Mouse (Mus musculus) gastrocnemius, postnatal 25 days (tissue): ENCODE measurements at regions not wholly inside any gene's neighbourhood (a gene's known extent, or its start where the extent isn't known, plus 50 kb on each side); places are given as distances from the start of the nearest gene placed in this dataset.
"Not testable (repeated sequence)": the region's sequence is repeated elsewhere in the genome, so short reads cannot be mapped to it uniquely, and the experiment has no call there.

Experiments
- DNase-seq: peaks from one replicate; pipeline ENCODE4 v3.0.0; 2022

DNA sequence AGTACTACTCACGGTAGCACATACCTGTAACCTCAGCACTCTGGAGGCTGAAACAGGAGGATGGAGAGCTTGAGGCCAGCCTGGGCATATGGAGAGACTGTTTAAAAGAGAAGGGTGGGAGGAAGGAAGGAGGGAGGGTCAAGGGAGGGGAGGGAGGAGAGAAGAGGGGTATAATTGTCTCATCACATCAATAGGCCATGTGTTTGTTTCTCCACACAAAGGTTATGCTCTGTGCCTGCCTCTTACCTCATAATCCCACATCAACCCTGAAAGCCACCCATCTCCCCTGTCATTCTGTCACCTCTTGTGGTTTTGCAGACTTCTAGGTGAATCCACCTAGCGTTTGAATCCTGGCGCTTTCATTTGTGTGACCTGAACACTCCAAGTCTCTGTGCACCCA lies 210.3 kb downstream of the Trim29 start:
- DNase-seq: no peak

DNA sequence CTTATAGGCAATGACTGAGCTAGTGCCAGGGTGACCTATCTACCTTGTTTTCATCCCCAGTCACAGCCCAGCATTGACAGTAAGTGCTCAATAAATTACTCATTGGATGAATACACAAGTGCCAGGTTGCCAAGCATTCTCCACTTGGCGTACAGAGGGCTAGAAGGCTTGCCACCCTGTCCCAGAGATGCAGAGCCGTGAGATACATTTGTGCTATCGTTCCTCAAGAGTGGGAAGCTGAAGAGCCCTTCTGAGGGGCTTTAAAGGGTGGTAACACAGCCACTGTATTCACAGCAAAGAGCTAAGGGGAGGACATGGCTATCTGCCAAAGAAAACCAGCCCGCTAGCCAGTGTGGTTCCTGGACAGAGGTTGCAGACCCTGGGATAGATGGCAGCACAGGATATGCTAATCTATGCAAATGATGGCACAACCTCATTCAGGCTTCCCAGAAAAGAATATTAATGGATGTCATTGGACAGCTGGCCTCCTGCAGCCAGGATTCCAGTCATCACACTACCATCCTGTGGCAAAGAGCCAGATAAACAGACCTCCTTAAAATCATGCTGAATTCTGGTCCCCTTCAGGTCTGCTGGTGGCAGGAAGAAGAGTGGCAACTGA lies 214.4 kb downstream of the Trim29 start:
- no peak for DNase-seq

DNA sequence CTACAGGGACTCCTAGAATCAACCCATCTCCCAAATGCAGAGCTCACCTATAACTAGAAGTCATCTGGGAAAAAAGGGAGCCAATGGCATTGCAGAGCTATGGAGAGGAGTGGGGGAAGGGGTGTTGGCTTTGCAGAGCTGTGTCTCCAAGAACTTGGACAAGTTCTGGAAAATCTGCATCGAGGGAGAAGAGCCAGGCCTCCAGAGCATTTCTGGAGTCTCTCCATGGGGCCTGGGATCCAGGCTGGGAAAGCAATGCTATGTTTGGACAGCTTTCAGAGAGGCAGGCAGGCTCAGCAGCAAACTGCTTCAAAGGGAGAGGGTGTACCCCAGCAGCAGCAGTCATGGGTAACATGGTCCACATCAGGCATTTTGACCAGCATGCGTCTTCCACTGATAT lies 211.6 kb upstream of the Nectin1 start:
- DNase-seq: no peak

DNA sequence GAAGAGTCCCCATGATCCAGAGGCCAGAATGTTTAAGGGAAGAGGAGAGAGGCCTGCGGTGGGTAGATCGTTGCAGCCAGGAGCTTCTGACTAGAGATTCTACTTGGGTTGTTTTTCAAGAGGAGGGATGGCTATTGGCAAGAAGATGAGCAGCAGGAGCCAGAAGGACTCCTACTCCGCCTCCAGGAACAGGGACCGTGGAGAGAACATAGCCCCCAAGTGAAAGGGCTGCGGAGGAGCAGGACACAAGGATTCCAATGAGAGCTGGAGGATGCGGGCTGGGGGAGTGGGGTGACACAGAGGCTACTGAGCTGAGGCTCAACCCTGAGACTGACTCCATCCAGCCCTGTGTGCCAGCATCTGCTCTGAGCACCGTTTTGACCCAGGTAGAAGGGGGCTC lies 207.8 kb upstream of the Nectin1 start:
- DNase-seq: no peak

DNA sequence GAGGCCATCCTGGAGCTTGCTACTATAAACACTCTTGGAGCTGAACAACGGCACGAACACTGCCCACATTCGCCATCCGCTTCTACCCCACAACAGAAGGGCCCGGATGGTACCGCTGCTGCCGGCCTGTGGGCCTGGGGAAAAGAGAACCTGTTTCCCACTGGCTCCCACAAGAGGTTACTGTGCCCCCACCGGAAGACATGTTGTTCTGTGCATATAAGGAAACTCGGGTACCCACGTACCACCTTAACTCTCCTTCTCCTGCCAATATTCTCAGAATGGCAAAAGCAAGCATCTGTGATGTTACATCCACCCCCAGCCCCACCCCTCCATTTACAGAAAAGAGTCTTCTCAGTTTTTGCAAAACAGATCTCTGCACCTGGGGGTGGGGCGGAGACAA lies 206.7 kb upstream of the Nectin1 start:
- no peak for DNase-seq

DNA sequence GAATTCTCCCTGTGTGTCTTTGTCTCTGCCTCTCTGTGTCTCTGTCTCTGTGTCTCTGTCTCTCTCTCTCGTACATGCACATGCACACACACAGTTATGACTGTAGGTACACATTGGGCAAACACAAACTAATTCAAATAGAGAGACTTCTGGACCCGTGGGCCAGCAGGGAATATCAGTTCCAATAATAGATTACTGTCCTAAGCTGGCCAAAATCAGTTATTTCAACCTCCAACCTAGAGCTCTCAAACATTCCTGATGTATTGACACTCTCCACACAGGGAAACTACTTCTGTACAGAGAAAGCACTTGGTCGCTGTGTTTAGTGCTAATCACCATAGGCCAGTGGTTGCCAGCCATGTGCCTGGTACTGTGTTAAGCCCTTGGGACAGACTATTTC lies 203.7 kb upstream of the Nectin1 start:
- no peak for DNase-seq

DNA sequence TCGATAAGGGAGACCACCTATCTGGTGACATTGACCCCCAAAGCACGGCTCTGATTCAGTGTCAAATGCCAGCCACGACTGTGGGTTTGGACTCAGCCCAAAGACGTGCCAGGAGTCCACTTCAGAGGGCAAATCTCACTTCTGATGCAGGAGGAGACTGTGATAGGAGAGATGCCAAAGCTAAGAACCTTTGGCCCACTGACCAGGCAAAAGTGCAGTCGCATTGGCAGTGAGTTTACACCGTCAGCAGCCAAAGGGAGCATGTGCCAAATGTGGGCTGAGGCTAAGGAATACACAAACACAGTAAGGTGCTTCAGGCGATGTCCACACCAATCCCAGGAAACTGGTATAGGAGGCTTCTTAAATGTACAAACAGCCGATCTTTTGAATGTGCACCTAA lies 202.6 kb upstream of the Nectin1 start:
- no peak for DNase-seq

DNA sequence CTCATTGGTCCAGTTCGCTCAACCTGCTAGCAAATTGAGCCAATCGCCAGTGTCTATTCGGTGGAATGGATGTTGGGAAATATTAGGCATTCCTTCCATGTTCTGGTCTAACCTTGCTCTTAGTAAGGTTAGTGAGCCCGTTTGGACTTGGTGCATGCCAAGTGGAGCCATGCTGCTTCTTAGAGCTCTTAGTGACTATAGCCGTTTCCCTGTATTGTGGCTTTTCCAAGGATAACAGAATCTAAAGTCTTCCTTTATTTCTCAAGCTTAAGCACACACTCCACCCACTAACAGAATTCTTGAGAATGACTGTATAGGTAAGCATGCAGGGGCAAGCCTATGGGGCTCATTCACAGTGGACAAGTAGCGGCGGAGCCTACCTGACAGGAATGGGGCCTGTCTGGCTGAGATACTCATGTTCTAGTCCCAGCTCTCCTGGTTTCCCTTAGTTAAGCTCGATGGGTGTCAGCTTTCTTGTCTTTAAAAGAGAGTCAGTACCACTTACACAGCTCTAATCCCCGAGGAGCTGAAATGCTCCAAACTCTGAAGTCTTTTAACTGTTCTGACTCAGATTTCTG lies 201.6 kb upstream of the Nectin1 start:
- DNase-seq: no peak

DNA sequence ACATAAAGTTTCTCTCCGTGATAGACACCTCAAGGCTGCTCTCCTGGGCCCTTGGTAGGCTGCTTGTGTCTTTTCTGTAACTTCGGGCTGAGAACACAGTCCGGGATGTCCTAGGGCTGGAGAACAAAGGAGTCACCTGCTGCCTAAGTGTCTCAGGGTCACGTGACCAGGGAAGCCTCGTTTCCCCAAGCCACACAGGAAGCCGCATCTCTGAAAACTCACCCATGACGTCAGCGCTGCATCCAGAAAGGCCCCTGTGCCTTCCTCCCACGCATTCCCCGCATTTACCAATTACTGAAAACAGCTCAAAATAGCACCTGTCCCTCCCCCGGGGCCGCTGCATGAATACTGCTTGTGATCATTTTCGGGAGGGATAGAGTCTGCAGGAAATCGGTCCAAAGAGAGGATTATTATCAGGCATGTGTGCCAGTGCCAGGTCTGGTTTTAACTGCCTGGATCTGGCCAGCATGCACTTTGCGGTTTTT lies 198.7 kb upstream of the Nectin1 start:
- peak; percentile 15 for DNase-seq

DNA sequence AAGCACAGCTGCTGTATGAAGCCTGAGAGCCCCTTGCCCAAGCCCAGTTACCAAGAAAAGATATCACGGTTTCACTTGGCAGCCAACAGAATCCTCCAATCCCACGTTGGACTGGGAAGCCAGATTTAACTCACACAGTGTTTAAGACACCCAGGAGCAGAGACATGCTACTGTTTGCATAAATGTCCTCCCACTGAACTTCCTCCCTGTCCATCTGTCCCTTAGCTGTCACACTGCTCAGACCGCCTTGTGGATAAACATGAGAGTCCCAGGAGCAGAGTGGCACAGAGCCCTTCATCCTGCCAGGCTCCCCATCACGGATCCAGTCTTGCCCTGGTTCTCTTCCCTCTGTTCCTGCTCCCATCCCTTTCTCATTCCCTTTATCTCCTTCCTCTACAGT lies 194.9 kb upstream of the Nectin1 start:
- DNase-seq: no peak

DNA sequence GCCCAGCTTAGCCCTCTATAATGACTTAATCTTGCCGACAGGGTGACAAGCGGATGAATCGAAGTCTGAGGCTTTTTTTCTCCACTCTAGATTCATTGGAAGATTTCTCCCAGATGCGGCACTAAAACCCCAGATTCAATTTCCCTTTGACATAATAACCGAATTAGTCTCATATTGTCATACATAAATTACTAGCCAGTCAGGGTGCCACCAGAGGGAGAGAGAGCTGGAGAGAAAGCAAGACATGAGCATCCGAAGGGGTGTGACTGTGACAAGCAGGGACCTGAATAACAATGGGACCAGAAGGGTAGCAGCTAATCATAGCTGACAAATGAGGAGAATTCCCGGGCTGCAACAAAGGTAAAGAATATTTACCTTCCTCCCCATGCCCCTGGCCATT lies 194.5 kb upstream of the Nectin1 start:
- DNase-seq: no peak

DNA sequence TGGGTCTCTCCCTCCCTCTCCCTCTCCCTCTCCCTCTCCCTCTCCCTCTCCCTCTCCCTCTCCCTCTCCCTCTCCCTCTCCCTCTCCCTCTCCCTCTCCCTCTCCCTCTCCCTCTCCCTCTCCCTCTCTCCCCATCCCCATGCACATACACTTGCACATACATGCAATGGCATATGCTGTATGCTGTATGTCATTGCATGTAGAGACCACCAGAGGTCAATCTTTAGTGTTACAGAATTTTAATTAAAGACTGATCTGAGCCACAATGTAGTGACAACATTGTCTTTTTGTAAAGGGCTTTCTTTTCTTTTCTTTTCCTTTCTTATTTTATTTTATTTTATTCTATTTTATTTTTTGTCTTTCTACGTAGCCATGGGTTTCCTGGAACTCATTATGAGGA lies 191.0 kb upstream of the Nectin1 start:
- not testable (repeated sequence) for DNase-seq

DNA sequence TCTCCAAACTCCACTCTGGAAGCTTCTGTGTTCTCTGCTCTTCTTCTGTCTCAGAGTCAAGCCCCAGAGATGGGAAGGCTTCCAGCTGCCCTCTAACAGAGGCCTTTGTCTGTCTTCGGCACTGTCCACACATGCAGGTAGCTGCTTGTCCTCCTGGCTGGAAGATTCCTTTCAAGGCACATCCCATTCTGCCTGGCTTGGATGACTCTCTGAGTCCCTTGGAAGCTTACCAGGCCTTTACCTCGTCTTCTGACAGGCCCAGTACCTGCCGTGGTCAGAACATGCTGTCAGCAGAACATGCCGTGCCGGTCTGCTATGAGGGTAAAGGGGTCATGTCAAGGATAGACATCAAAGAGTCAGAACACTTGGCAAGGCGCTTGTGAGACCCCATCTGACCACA lies 181.8 kb upstream of the Nectin1 start:
- DNase-seq: no peak

DNA sequence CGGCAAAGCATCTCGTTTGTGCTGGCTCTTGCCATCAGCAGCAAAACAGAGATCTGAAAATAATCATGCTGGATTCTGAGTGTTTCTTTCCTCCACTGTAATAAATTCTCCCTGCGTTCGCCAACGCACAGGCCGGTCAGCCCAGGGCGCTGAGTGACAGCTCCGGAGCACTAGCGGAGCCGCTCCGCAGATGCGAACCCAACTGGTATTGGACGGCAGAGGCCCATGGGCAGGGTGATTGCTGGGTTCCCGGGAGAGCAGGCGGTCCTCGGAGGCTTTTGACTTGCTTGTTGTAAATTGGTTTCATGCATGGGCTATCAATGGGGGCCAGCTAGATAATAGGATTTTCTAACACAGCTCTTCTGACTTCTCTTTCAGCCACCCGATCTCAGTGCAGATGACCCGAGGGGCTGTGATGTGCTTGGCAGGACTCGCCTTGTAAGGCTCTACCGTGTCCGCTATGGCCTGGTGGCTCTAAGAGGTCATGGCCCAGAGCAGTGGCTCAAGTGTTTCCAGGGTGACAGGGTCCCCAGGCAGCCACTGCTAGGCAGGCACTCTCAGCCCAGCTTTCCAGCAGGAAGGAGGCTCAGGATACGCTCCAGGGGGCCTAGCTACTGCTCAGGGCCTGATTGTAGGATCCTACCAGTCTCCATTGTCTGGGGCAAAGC lies 179.4 kb upstream of the Nectin1 start:
- no peak for DNase-seq

DNA sequence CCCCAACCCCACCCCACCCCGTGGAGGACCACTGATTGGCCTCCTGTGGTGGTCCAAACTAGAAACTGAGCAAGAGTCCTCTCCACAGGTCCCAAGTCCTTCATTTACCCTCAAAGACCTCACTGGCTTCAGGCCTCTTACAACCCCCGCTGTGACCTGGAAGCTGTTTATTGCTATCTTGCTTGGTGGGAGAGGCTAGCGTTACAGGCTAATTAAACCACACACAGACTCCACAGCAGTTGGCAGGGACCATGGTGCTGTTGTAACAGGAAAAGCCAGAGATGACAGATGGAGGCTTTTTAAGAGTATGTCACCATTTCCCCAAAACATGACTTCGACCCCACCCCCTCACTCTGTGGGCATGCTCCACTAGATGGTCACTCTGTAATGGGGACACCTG lies 174.9 kb upstream of the Nectin1 start:
- DNase-seq: no peak

DNA sequence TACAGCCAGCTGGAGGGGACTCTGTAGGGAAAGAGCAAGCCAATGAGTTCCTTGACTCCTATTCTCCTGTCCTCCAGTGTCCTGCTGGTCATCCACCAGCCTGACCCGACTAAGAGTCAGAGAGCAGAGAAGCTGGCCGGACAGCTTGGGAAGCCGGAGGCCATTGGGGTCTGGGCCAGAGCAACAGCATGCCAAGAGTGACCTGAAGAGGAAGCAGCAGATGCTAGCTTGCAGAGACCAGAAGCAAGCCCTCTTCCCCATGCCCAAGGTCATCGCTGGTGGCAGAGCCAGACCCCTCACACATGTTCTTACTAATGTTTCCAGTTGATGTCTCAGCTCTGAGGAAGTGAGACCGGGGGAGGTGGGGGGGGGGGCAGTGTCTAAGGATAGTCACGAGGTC lies 172.7 kb upstream of the Nectin1 start:
- DNase-seq: no peak

DNA sequence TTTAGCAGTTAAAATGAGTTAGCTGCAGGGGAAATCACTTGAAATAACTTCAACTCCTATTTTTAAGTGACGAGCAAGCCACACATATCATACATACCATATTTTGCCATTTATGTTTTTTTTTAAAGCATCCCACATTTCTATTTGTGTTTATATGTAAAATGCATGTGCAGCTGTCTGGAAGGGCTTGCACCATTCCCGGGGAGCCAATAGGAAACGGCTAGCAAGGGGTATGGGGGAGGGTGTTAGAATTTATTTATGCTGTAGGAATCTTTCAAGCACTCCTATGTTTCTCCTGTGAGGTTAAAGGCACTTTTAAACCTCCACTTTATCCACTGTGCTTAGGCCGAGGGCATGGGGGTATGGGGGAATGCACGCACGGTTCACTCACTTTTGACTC lies 168.1 kb upstream of the Nectin1 start:
- no peak for DNase-seq

DNA sequence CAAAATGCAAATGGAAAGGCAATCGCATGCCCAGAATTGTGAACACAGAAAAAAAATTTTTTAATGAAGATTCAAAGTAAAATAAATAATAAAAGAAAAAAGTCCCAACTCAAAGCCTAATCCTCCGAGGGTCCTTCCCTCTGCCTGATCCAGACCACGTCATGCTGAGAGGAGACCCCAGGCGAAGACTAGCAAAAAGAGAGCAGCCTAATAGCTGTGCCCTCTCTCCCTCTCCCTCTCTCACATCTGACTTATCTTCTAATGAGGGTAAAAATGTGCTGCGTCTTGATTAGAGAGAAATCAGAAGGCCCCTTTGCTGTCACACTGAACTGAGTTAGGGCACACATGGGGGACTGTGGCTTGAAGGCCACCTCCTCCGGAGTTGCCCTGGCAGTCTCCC lies 163.1 kb upstream of the Nectin1 start:
- no peak for DNase-seq

DNA sequence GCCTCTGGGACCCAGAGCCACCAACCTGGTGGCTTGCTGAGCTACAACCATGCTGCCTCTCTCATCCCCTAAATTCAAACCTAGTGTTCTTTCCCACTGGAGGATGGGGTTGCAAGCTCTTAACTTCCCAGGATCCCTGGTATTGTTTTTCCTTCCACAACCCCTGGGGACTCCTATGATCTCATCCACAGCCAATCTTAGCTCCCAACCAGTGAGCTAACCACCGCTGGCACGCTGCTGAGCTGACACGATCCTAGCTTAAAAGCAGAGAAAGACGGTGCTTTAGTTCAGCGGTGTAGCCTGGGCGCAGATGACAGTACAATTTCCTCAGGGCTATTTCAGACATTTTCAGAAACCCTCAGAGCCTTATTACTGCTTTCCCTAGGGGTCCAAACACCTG lies 158.2 kb upstream of the Nectin1 start:
- peak; percentile 47 for DNase-seq

DNA sequence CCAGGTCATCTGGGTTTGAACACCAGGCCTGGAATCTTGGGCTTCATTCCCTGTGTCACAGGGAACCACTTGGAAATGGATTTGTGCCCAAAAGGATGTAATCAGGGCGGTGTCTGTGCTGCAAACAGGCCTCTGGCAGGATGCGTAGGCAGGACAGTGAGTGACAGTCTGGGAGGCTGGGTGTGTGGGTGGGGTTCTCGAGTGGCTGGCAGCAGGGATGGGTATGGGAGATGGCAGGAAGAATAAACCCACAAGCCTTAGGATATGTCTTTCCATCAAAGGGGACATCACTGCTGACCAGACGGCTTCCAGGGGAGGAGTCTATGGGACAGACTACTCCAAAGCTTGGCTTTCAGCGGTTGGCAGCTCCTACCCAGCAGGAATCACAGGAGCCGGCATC lies 150.5 kb upstream of the Nectin1 start:
- DNase-seq: no peak

DNA sequence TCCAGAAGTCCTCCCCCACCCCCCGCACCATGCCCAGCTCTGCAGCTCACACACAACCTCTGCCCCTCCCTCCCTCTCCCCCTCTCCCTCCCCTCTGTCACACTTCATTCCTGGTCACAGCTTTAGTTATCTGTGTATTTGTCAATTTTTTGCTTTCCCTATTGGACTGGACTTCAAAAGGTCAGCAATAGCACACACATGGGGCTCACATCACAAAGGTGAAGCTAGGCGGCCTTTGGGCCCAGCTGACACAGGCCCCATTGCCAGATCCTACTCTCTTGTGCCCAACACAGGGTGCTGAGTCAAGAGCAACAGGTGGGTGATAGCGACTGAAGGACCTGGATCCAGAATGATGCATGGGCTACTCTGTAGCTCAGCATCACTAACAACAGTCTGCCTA lies 149.0 kb upstream of the Nectin1 start:
- no peak for DNase-seq

DNA sequence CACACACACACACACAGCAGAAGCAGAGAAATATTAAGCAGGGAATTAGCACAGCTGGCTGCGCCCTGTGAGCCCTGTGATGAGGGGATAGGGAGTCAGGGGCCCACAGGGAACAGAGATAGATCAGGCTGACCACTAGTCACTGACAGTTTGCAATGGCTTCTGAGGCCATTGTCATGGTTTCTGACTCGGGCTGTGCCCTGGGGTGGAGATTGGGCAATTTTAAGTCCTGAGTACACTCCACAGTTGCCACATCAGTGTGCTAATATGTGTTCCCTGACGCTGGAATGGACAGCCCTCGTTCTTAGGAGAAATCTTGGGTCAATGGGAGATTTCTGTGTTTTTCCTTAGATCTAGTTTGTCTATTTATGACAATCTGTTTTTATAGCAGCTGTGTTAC lies 148.3 kb upstream of the Nectin1 start:
- no peak for DNase-seq

DNA sequence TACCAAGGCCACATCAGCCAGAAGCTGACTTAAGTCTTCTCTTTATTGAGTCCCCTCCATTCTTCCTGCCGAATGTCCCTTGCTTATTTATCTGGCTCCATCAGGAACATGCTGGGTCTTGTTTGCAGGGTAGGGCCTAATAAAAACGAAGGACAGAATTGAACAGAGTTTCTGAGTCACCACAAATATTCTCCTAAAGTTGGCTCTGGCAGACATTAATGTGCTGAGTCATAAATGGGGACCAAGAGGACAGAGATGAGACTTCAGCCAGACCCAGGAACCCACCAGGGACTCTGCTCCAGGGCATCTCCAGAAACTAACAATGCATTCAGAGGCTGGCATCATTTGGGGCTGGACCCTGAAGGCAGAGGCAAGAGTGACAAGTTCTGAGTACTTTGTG lies 143.4 kb upstream of the Nectin1 start:
- DNase-seq: no peak

DNA sequence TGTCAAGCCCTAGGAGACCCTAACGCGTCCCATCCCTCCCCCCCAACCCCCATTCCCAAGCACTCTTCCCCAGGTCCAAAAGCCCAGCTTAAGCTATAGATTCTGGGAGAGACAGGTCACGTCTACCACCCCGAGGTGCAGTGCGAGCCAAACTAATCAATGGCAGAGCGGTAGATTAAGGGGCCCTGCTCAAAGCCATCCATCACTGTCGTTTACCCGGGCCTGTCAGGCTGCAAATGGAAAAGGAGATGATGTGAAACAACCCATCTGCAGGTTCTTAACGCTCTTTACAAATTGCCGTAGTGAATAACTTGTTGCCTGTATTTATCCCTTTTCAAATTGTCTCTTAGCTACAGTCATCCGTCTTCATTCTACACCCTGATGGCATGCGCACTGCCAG lies 126.2 kb upstream of the Nectin1 start:
- DNase-seq: no peak
